ENCODE assay signal across 8 mouse cellular contexts in genomic region chrX:152171041-152172026, GRCm38 (mm10). TPM values are rescaled to one million over a fixed set of nuclear protein-coding genes. Genes with fewer than 3 reads are reported as not detected.
DNase-seq lines count a peak whose midpoint lies in the region; ATAC-seq lines count a peak whose summit lies in the region.
"Had no signal": no experiment of that assay in that cellular context is flagged by ENCODE, and none has a peak within 500 bp of the region (broad histone marks: within the 10 kb centered on the region; RNA-seq: fewer than 3 reads in every experiment).

No protein-coding gene starts in this region.

- peak overlapping the region; percentile 33 for H3K27ac ChIP-seq in heart, embryonic 10.5 days

- H3K4me3 ChIP-seq in heart, embryonic 10.5 days = no peak overlapping the region
- H3K4me3 ChIP-seq: stomach, embryonic 15.5 days had no signal

- no peak for ATAC-seq in CD4-positive, CD25-positive, alpha-beta regulatory T cell, adult 4 months

- no peaks in the 10 kb centered on the region for H3K36me3 ChIP-seq in heart, embryonic 10.5 days
- H3K36me3 ChIP-seq: stomach, embryonic 15.5 days had no signal

- peaks cover 20% of the 10 kb centered on the region for H3K4me1 ChIP-seq in heart, embryonic 10.5 days
- H3K4me1 ChIP-seq: stomach, embryonic 15.5 days had no signal

- peak; percentile 39 for DNase-seq in ovary, postnatal 36 days (ENCODE audit: low spot score)
- no peak for DNase-seq in ovary, postnatal 10 days (ENCODE audit: low spot score)
- DNase-seq in embryo, embryonic 11 days = peak; percentile 60
- peak; percentile 83 for DNase-seq in heart, embryonic 10.5 days (ENCODE audit: low spot score)
- peak; percentile 19 to 57 for DNase-seq in kidney, postnatal 25 days
- DNase-seq in neural tube, embryonic 10.5 days (ENCODE audit: extremely low spot score, low spot score) = peak; percentile 20

- peaks cover 88% of the 10 kb centered on the region; the same call in 1 of the 2 replicates for H3K27me3 ChIP-seq in heart, embryonic 10.5 days (ENCODE audit: insufficient read depth, poor library complexity, severe bottlenecking)

- H3K9me3 ChIP-seq in heart, embryonic 10.5 days = no peaks in the 10 kb centered on the region
- H3K9me3 ChIP-seq: stomach, embryonic 15.5 days had no signal

- 61% methylated on average over 6 of the region's 6 CpGs for WGBS in heart, embryonic 10.5 days

RNA-seq across cellular contexts. Expression of gene Iqsec2, which starts 27.3 kb away (rescaled TPM):
- 7.7 and 17.3 TPM in 2 replicates for polyA plus RNA-seq in heart, embryonic 10.5 days (2016; fragmentation: Nextera tagmentation; extraction: Ambion mirVana)
- under 1 TPM; 0.18 to 0.34 TPM for polyA plus RNA-seq in CD4-positive, CD25-positive, alpha-beta regulatory T cell, adult 4 months (2017; shearing (Covaris generic))
